Mouse (Mus musculus) heart, embryonic 10.5 days (tissue): ENCODE data around the gene Mon1a. TPM values are rescaled to one million over a fixed set of nuclear protein-coding genes. Genes with fewer than 3 reads are reported as not detected.
A peak's percentile ranks its signal among the peaks of the same experiment; 100 is the strongest.

Experiments used
- DNase-seq: peaks from one replicate; pipeline ENCODE4 v3.0.0-alpha.2; 2017; ENCODE audit warnings: low spot score
- H3K27ac ChIP-seq: fragments of 300-500 bp; sonication (generic); 2 replicates; pipeline ENCODE4 v1.5.1; 2016; ENCODE audit warnings: mild to moderate bottlenecking
- H3K27me3 ChIP-seq: fragments of 300-500 bp; sonication (generic); 2 replicates; pipeline ENCODE4 v1.6.1; 2016; ENCODE audit warnings: mild to moderate bottlenecking; ENCODE audit not compliant: poor library complexity, insufficient read depth, severe bottlenecking
- H3K36me3 ChIP-seq: fragments of 300-500 bp; sonication (generic); 2 replicates; pipeline ENCODE4 v1.6.1; 2016; ENCODE audit warnings: mild to moderate bottlenecking, moderate library complexity
- H3K4me1 ChIP-seq: fragments of 300-500 bp; sonication (generic); 2 replicates; pipeline ENCODE4 v1.6.1; 2016; ENCODE audit warnings: mild to moderate bottlenecking
- H3K4me3 ChIP-seq: fragments of 300-500 bp; sonication (generic); 2 replicates; pipeline ENCODE4 v1.5.1; 2016; ENCODE audit warnings: mild to moderate bottlenecking, moderate library complexity
- H3K9me3 ChIP-seq: fragments of 300-500 bp; sonication (generic); 2 replicates; pipeline ENCODE4 v1.6.1; 2016; ENCODE audit warnings: mild to moderate bottlenecking, moderate library complexity
- WGBS: fragments of 180-500 bp; shearing (Covaris S2); methylation state at CpG from one replicate; pipeline ENCODE4 v1.1.7; 2016; 5-methylcytosine and 5-hydroxymethylcytosine counted together
- polyA plus RNA-seq: library from polyadenylated mRNA; unstranded; fragments of >200 nt; fragmentation: Nextera tagmentation; extraction: Ambion mirVana; gene quantifications from 2 replicates; pipeline ENCODE4 v1.2.1, GENCODE M21; 2016

Gene Mon1a
- polyA plus RNA-seq, 1 experiment from 2014 or later = 10.7 TPM

GRCm38 (mm10) chr9:107898563-107898962 is 10.6 kb downstream of the Mon1a start:
- Histone ChIP-seq H3K4me1 (peaks cover 15% of the 10 kb centered on the region), H3K36me3 (peaks cover 24% of the 10 kb centered on the region), H3K9me3 (no peaks in the 10 kb centered on the region), H3K4me3 (no peak overlapping the region), H3K27me3 (peaks cover 46% of the 10 kb centered on the region), H3K27ac (no peak overlapping the region)
- 85% methylated on average over 10 of the region's 10 CpGs for WGBS
- DNase-seq = no peak

GRCm38 (mm10) chr9:107899855-107900254 is 11.9 kb downstream of the Mon1a start:
- H3K4me1 ChIP-seq = peaks cover 15% of the 10 kb centered on the region
- no peak overlapping the region for H3K4me3 ChIP-seq
- H3K27ac ChIP-seq = no peak overlapping the region
- peaks cover 52% of the 10 kb centered on the region for H3K27me3 ChIP-seq
- no peaks in the 10 kb centered on the region for H3K9me3 ChIP-seq
- peaks cover 24% of the 10 kb centered on the region for H3K36me3 ChIP-seq
- 62% methylated on average over 12 of the region's 12 CpGs for WGBS
- DNase-seq = no peak

- Histone ChIP-seq H3K4me3 (peak overlapping the region; percentile 58), H3K9me3 (no peaks in the 10 kb centered on the region), H3K27ac (peak overlapping the region; percentile 37), H3K27me3 (peaks cover 52% of the 10 kb centered on the region), H3K4me1 (peaks cover 18% of the 10 kb centered on the region), H3K36me3 (peaks cover 24% of the 10 kb centered on the region)
- 5% methylated on average over 44 of the region's 44 CpGs for WGBS
- DNase-seq = no peak
These were observed 13.1 kb downstream of the Mon1a start for GRCm38 (mm10) chr9:107900840-107901626.

- Histone ChIP-seq H3K27ac (no peak overlapping the region), H3K36me3 (peaks cover 24% of the 10 kb centered on the region), H3K4me3 (peak overlapping the region; percentile 58), H3K9me3 (no peaks in the 10 kb centered on the region), H3K4me1 (peaks cover 24% of the 10 kb centered on the region), H3K27me3 (peaks cover 52% of the 10 kb centered on the region)
- DNase-seq = no peak
- WGBS = 18% methylated on average over 17 of the region's 17 CpGs
These were observed 13.6 kb downstream of the Mon1a start for GRCm38 (mm10) chr9:107901627-107901914.

- 10% methylated on average over 4 of the region's 4 CpGs for WGBS
- Histone ChIP-seq H3K27me3 (peaks cover 40% of the 10 kb centered on the region), H3K4me1 (peaks cover 50% of the 10 kb centered on the region), H3K4me3 (no peak overlapping the region), H3K9me3 (no peaks in the 10 kb centered on the region), H3K27ac (no peak overlapping the region), H3K36me3 (peaks cover 16% of the 10 kb centered on the region)
- DNase-seq = peak; percentile 94
These were observed 16.8 kb downstream of the Mon1a start for GRCm38 (mm10) chr9:107904726-107905125.

- 16% methylated on average over 19 of the region's 19 CpGs for WGBS
- H3K36me3 ChIP-seq = 0 out of 2 replicates have a peak, but pooled peaks cover 6% of the 10 kb centered on the region
- peak within 1 kb of the TSS; percentile 58 for H3K4me3 ChIP-seq
- peak; percentile 91 for DNase-seq
- peaks cover 41% of the 10 kb centered on the region for H3K4me1 ChIP-seq
- peak within 1 kb of the TSS; percentile 83 for H3K27ac ChIP-seq
- peaks cover 28% of the 10 kb centered on the region for H3K27me3 ChIP-seq
- no peaks in the 10 kb centered on the region for H3K9me3 ChIP-seq
These were observed 18.5 kb downstream of the Mon1a start, which contains the start of gene Mst1r for GRCm38 (mm10) chr9:107906252-107906966. Gene Mst1r, plus strand, starts transcription at chr9:107906873.

GRCm38 (mm10) chr9:107906967-107907800 is 19.2 kb downstream of the Mon1a start:
- Histone ChIP-seq H3K4me3 (peak overlapping the region; percentile 58), H3K27me3 (peaks cover 27% of the 10 kb centered on the region)

GRCm38 (mm10) chr9:107907801-107908120 is 19.8 kb downstream of the Mon1a start:
- Histone ChIP-seq H3K9me3 (no peaks in the 10 kb centered on the region), H3K27ac (peak overlapping the region; percentile 83), H3K36me3 (no peaks in the 10 kb centered on the region), H3K4me1 (peaks cover 35% of the 10 kb centered on the region), H3K4me3 (peak overlapping the region; percentile 58), H3K27me3 (peaks cover 21% of the 10 kb centered on the region)
- 82% methylated on average over 14 of the region's 14 CpGs for WGBS
- no peak for DNase-seq

More at GRCm38 (mm10) chr9:107906967-107907800, 19.2 kb downstream of the Mon1a start:
- 0 out of 2 replicates have a peak, but pooled peaks cover 3% of the 10 kb centered on the region for H3K36me3 ChIP-seq
- H3K27ac ChIP-seq = peak overlapping the region; percentile 83
- peak; percentile 77 for DNase-seq
- no peaks in the 10 kb centered on the region for H3K9me3 ChIP-seq
- H3K4me1 ChIP-seq = peaks cover 35% of the 10 kb centered on the region
- WGBS = 50% methylated on average over 31 of the region's 31 CpGs

GRCm38 (mm10) chr9:107908410-107909158 is 20.6 kb downstream of the Mon1a start:
- peak overlapping the region; percentile 83 for H3K27ac ChIP-seq
- DNase-seq = no peak
- H3K4me1 ChIP-seq = peaks cover 42% of the 10 kb centered on the region
- H3K9me3 ChIP-seq = no peaks in the 10 kb centered on the region
- 32% methylated on average over 18 of the region's 18 CpGs for WGBS
- peaks cover 16% of the 10 kb centered on the region for H3K27me3 ChIP-seq
- H3K36me3 ChIP-seq = no peaks in the 10 kb centered on the region
- H3K4me3 ChIP-seq = peak overlapping the region; percentile 58

GRCm38 (mm10) chr9:107910025-107910769 is 22.2 kb downstream of the Mon1a start:
- H3K4me1 ChIP-seq = peaks cover 42% of the 10 kb centered on the region
- no peaks in the 10 kb centered on the region for H3K9me3 ChIP-seq
- DNase-seq = no peak
- H3K36me3 ChIP-seq = 0 out of 2 replicates have a peak, but pooled peaks cover under 1% of the 10 kb centered on the region
- no peak overlapping the region for H3K4me3 ChIP-seq
- peaks cover 21% of the 10 kb centered on the region; the same call in 1 of the 2 replicates for H3K27me3 ChIP-seq
- H3K27ac ChIP-seq = peak overlapping the region; percentile 36; the same call in 1 of the 2 replicates
- 76% methylated on average over 15 of the region's 15 CpGs for WGBS

GRCm38 (mm10) chr9:107914764-107915420 is 26.9 kb downstream of the Mon1a start:
- Histone ChIP-seq H3K9me3 (no peaks in the 10 kb centered on the region), H3K4me1 (peaks cover 28% of the 10 kb centered on the region), H3K36me3 (0 out of 2 replicates have a peak, but pooled peaks cover 4% of the 10 kb centered on the region), H3K27ac (no peak overlapping the region), H3K4me3 (no peak overlapping the region), H3K27me3 (peaks cover 35% of the 10 kb centered on the region; the same call in 1 of the 2 replicates)
- no peak for DNase-seq
- WGBS = 66% methylated on average over 16 of the region's 16 CpGs
